Mouse (Mus musculus) cerebellum, adult 8-10 months (tissue): ENCODE results near the gene Fam160a1.

Experiments
- DNase-seq: peaks from one replicate; pipeline ENCODE4 v3.0.0; 2022

The Fam160a1 gene

GRCm38 (mm10) chr3:85618885-85619284 is 198.2 kb downstream of the Fam160a1 start:
- peak; percentile 40 for DNase-seq

DNA sequence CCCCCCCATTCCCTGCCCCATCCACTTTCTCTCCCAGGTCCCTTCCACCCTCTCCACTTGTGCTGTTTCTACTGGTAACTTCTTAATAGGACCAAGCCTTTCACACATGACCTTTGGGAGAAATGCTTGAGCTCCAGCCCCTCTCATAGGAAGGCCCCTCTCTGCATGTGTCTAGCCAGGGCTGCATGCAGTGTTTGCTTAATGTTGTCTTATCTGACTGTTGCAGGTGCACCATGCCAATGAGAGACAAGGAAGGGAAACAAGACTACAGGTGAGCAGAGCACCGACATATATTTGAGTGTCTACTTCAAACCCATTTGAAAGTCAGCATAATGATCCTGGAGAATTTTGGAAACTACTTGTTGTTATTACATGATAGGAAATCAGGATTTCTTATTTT is 200.7 kb downstream of the Fam160a1 start:
- no peak for DNase-seq
